Mouse (Mus musculus) neutrophil, adult 5-6 weeks (primary cell): ENCODE measurements around the gene Kcnj11. TPM values are rescaled to one million over a fixed set of nuclear protein-coding genes. Genes with fewer than 3 reads are reported as not detected.

Source experiments
- ATAC-seq: fragments of 151-379, 151-347 bp; 2 replicates; pipeline ENCODE4 v1.8.0; 2017; ENCODE audit warnings: mild to moderate bottlenecking, moderate TSS enrichment; ENCODE audit not compliant: insufficient number of reproducible peaks, poor library complexity, low FRiP score, severe bottlenecking; ENCODE audit errors: extremely low read depth
- total RNA-seq: library from RNA; stranded (forward); fragments of 200-1000 nt; gene quantifications from 2 replicates; pipeline ENCODE4 v1.2.3, GENCODE M21; 2017

The Kcnj11 gene
- not detected in 2 replicates for total RNA-seq

GRCm38 (mm10) chr7:46100563-46100962 is at the start of gene Kcnj11:
TSS of gene Kcnj11 (minus strand) at chr7:46100764.
- no peak for ATAC-seq

GRCm38 (mm10) chr7:46147417-46147816 is 46.9 kb upstream of the Kcnj11 start:
- no peak for ATAC-seq

- no peak for ATAC-seq
Observed at GRCm38 (mm10) chr7:46146675-46147308, 46.2 kb upstream of the Kcnj11 start.

GRCm38 (mm10) chr7:46144061-46144460 is 43.5 kb upstream of the Kcnj11 start:
- ATAC-seq: no peak

- ATAC-seq: no peak
Observed at GRCm38 (mm10) chr7:46138329-46138930, 37.9 kb upstream of the Kcnj11 start.

- no peak for ATAC-seq
Observed at GRCm38 (mm10) chr7:46133858-46134257, 33.3 kb upstream of the Kcnj11 start.

GRCm38 (mm10) chr7:46132229-46132628 is 31.7 kb upstream of the Kcnj11 start:
- no peak for ATAC-seq

- no peak for ATAC-seq
Observed at GRCm38 (mm10) chr7:46131806-46132205, 31.2 kb upstream of the Kcnj11 start.

- no peak for ATAC-seq
Observed at GRCm38 (mm10) chr7:46131266-46131665, 30.7 kb upstream of the Kcnj11 start.

- no peak for ATAC-seq
Observed at GRCm38 (mm10) chr7:46130723-46131122, 30.2 kb upstream of the Kcnj11 start.

- no peak for ATAC-seq
Observed at GRCm38 (mm10) chr7:46129463-46130179, 29.1 kb upstream of the Kcnj11 start.

- ATAC-seq: no peak
Observed at GRCm38 (mm10) chr7:46128196-46128595, 27.6 kb upstream of the Kcnj11 start.

- ATAC-seq: no peak
Observed at GRCm38 (mm10) chr7:46125340-46125739, 24.8 kb upstream of the Kcnj11 start.

- ATAC-seq: no peak
Observed at GRCm38 (mm10) chr7:46124460-46124859, 23.9 kb upstream of the Kcnj11 start.

- no peak for ATAC-seq
Observed at GRCm38 (mm10) chr7:46122964-46123363, 22.4 kb upstream of the Kcnj11 start.

- no peak for ATAC-seq
Observed at GRCm38 (mm10) chr7:46117035-46117434, 16.5 kb upstream of the Kcnj11 start.

- ATAC-seq: no peak
Observed at GRCm38 (mm10) chr7:46116118-46116581, 15.6 kb upstream of the Kcnj11 start.

GRCm38 (mm10) chr7:46113435-46113834 is 12.9 kb upstream of the Kcnj11 start:
- ATAC-seq: no peak

GRCm38 (mm10) chr7:46111938-46112337 is 11.4 kb upstream of the Kcnj11 start:
- no peak for ATAC-seq

GRCm38 (mm10) chr7:46111212-46111817 is 10.8 kb upstream of the Kcnj11 start:
- no peak for ATAC-seq
